Mouse (Mus musculus): ENCODE measurements around the gene Vwa3a.

- no peak for TF ChIP-seq CTCF (conservative IDR thresholded peaks at IDR 0.05; ENCODE audit: insufficient read depth, insufficient read length, low read depth, low read length)
- no peak for TF ChIP-seq POLR2A (IDR thresholded peaks at IDR 0.05; ENCODE audit: low read depth, low read length)
These were observed 25.9 kb upstream of the Vwa3a start for GRCm38 (mm10) chr7:120713225-120713624.
